Mouse (Mus musculus) ovary, postnatal 36 days (tissue): ENCODE results near the gene Obscn.

Source experiments
- DNase-seq: peaks from one replicate; pipeline ENCODE4 v3.0.0; 2022; ENCODE audit warnings: low spot score, mixed read lengths

The Obscn gene

GRCm38 (mm10) chr11:59058025-59058424 lies 78.2 kb downstream of the Obscn start:
- DNase-seq: no peak

DNA sequence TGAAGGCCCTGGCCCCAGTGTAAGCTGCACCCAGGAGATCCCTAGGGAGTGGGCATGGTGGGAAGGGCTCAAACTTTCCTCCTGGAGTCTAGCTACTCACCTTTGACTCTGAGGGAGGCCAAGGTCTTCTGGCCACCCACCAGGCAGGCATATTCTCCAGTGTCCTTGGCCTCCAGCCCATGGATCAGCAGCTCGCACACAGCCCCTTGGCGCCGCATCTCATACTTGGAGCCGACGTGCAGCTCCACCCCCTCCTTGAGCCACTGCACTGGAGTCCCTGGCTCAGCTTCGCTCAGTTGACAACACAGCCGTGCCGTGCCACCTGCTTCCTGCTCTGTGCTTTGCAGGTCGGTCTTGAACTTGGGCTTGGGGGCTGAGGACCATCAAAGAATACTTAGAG lies 85.2 kb downstream of the Obscn start:
- DNase-seq: peak; percentile 25

GRCm38 (mm10) chr11:59044703-59045330 lies 91.4 kb downstream of the Obscn start:
- DNase-seq: no peak

- no peak for DNase-seq
These were observed 107.2 kb downstream of the Obscn start for GRCm38 (mm10) chr11:59029003-59029402.

DNA sequence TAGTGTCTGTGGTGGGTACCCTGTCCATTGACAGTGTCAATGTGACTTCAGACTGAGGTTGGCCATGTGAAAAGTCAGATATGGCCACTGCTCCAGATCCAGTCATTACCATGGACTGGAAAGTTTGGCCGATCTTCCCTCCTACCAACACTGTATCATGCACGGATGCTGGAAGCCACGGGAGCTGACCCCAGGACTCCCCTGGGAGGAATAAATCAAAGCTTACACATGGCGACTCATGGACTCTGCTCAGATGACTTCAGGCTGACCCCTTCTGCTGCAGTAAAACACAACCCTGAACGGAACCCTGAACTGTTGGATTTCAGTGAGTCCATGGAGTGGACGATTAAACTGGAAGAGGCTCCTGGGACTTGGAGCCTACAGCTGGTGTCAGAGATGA lies 109.8 kb downstream of the Obscn start:
- DNase-seq: no peak

GRCm38 (mm10) chr11:59015052-59015451 lies 121.2 kb downstream of the Obscn start:
- peak; percentile 50 for DNase-seq

GRCm38 (mm10) chr11:59002327-59003079 lies 133.7 kb downstream of the Obscn start:
- DNase-seq: no peak

DNA sequence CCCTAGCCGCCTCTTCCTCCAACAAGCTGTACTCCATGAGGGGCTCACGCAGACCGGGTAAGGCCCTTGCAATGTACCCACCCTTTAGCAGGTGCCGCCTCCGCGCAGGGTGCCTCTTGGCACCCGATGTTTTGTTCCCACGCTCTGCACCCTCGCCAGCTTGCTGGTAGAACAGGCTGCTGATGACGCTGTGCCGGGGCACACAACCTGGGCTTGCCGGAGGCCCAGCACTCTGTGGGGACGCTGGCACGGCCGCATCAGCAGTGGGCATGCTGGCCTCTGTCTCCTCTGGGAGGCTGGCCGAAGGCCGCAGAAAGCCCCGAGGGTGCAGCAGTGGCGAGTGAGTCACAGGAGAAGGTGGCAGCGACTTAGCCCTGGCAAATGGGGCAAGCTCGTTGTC lies 135.6 kb downstream of the Obscn start:
- DNase-seq: no peak

- no peak for DNase-seq
These were observed 136.4 kb downstream of the Obscn start for GRCm38 (mm10) chr11:58999830-59000229.

- no peak for DNase-seq
These were observed 137.0 kb downstream of the Obscn start for GRCm38 (mm10) chr11:58999158-58999557.

GRCm38 (mm10) chr11:58997541-58997940 lies 138.7 kb downstream of the Obscn start:
- DNase-seq: no peak

DNA sequence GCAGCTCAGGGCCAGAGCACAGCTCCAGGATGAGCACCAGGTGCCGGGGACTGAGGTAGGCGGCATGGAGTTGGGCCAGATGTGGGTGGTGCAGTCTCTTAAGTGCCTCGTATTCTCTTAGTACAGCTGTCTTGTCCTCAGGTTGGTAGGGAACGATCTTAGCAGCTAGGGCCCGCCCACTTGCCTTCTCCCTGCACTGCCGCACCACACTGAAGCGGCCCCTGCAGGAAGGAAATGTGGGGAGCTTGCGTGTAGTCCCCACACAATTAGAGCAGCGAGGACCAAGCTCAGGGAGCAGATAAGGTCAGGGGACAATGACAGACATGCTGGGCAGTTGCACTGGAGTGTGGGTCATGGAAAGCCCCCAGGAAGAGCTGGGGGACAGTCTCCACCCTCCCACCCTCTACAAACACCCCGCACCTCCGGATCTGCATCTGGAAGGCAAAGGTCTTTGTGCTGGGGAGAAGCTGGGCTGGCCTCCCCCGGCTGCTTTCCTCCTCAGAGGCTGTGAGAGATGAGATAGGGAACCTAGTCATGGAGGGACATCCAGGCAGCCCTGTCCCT lies 140.3 kb downstream of the Obscn start:
- DNase-seq: no peak

DNA sequence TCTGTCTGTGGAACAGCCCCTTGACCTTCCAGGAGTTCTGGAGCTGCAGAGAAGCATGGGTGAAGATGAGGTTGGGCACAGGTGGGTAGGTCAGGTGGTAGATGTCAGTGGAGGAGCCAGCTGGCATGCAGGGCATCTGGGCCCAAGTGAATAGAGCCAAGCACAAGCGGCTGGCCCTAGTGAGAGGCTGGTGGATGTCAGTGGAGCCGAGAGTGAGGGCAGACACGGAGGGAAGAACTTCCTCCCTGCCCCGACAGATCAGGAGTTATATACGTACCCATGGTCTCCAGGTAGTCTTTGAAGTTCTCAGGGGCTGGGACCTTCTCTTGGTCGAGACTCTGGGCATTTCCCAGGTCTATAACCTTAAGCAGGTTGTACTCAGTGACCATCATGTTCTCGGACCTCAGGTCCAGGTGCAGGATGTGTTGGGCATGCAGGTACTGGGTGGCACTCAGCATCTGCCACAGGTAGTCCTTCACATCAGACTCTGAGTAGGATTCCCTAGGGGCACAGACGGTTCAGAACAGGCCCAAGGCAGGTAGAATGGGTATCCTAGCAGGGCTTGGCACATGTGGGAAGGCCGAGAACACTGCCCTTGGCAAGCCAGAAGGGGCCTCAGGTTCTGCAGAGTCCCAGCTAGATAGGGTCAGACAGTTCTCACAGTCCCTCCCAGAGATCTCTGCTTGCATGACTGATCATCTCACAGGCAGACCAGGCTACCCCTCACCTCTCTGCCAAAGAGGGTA lies 141.0 kb downstream of the Obscn start:
- no peak for DNase-seq

GRCm38 (mm10) chr11:58994337-58994826 lies 141.8 kb downstream of the Obscn start:
- peak; percentile 41 for DNase-seq

GRCm38 (mm10) chr11:58993091-58993670 lies 143.0 kb downstream of the Obscn start:
- no peak for DNase-seq

- no peak for DNase-seq
These were observed 144.3 kb downstream of the Obscn start for GRCm38 (mm10) chr11:58991911-58992310.

DNA sequence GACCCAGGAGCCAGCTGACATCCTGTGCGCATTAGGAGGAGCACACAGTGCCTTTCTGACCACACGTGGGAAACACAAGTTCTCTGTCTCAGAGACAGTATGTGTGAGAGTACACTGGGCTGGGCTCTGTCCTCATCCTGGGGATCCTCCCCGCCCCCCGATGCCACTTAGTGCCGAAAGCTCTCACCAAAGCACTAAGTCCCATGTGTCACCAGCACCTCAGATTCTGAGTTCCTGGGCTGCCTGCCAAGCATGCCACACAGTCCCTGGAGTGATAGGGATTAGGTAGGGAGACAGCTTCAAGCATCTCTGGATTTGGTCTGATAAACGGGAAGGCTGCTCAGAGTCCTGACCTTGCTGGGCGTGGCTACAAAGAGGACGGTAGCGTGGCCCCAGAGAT lies 145.4 kb downstream of the Obscn start:
- DNase-seq: no peak

GRCm38 (mm10) chr11:58990141-58990540 lies 146.1 kb downstream of the Obscn start:
- no peak for DNase-seq

GRCm38 (mm10) chr11:58989166-58989565 lies 147.0 kb downstream of the Obscn start:
- DNase-seq: no peak

DNA sequence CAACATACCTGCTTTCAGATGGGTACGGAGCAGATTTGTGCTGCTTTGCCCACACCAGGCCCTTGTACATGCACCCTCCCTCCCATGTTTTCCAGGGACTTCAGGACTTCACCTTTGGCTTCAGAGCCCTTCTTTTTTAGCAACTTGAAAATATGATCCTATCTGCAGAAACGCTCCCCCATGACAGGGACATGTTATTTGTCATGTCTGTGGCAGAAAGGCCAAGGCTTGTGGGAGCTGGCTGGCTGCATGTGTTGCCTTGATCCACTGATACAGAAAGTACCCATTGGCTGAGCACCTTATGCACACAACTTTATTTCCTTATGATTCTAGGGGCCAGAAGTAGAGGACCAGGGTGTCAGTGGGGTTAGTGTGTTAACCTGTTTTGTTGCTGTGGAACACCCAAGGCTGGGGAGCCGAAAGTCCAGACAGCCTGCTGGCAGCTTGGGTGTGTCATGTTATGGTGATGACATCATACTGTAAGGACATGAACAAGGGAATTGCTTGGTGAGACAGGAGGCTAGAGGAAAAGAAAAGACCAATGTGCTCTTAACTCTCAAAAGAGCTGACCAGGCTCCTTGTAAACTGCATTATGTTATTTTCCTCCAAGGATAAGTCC lies 150.8 kb downstream of the Obscn start:
- DNase-seq: no peak

DNA sequence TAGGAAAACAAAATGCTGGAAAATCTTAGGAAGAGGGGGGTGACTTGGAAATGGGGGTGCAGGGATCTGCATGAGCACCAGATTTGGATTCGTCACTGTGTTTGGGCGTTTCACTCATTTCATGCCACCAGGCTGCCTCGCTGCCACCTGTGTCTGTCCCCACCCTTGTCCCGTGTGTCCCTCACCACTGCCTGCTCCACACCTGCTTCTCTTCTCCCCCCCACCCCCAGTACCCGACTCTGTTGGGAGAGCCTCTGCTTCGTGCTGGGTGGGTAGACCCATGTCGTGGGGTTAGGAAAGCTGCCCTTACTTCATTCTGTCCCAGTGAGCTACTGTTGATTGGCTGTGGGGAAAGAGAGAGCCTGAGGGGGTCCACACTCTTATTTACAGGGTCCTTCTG lies 151.5 kb downstream of the Obscn start:
- no peak for DNase-seq
